Mouse (Mus musculus) forebrain, embryonic 11.5 days (tissue): ENCODE results near the gene Rrnad1. TPM values are rescaled to one million over a fixed set of nuclear protein-coding genes. Genes with fewer than 3 reads are reported as not detected.
A peak's percentile ranks its signal among the peaks of the same experiment; 100 is the strongest.

Source experiments
- ATAC-seq: fragments of 200-750 bp; cut with Nextera tagmentation; replicated peaks from 2 replicates; pipeline ENCODE4 v1.8.0; 2017; ENCODE audit warnings: moderate TSS enrichment; ENCODE audit not compliant: low FRiP score
- DNase-seq: peaks from one replicate; pipeline ENCODE4 v3.0.0-alpha.2; 2017; ENCODE audit warnings: low spot score
- H3K27ac ChIP-seq: fragments of 300-500 bp; sonication (generic); 2 replicates; pipeline ENCODE4 v1.5.1; 2014; ENCODE audit warnings: low read depth, low read length
- H3K27me3 ChIP-seq: fragments of 300-500 bp; sonication (generic); 2 replicates; pipeline ENCODE4 v1.6.1; 2014; ENCODE audit warnings: mild to moderate bottlenecking, low read length, mixed read lengths; ENCODE audit not compliant: control insufficient read depth, insufficient read depth
- H3K36me3 ChIP-seq: fragments of 300-500 bp; sonication (generic); 2 replicates; pipeline ENCODE4 v1.6.1; 2014; ENCODE audit warnings: mild to moderate bottlenecking, low read length, moderate library complexity, mixed read lengths; ENCODE audit not compliant: control insufficient read depth, insufficient read depth
- H3K4me1 ChIP-seq: fragments of 300-500 bp; sonication (generic); replicated peaks from 2 replicates; pipeline ENCODE4 v1.6.1; 2014; ENCODE audit warnings: low read length, mixed read lengths; ENCODE audit not compliant: control insufficient read depth, insufficient read depth
- H3K4me2 ChIP-seq: fragments of 300-500 bp; sonication (generic); 2 replicates; pipeline ENCODE4 v1.6.1; 2014; ENCODE audit warnings: low read depth, mild to moderate bottlenecking, low read length, moderate library complexity, mixed read lengths; ENCODE audit not compliant: severe bottlenecking
- H3K4me3 ChIP-seq: fragments of 300-500 bp; sonication (generic); 2 replicates; pipeline ENCODE4 v1.5.1; 2014; ENCODE audit warnings: low read depth, low read length
- H3K9ac ChIP-seq: fragments of 300-500 bp; sonication (generic); 2 replicates; pipeline ENCODE4 v1.6.1; 2014; ENCODE audit warnings: low read length
- H3K9me3 ChIP-seq: fragments of 300-500 bp; sonication (generic); 2 replicates; pipeline ENCODE4 v1.6.1; 2016; ENCODE audit warnings: low read length, mixed read lengths; ENCODE audit not compliant: control insufficient read depth
- WGBS: fragments of 180-500 bp; shearing (Covaris S2); extraction: QIAGEN DNeasy Blood & Tissue Kit; methylation state at CpG from one replicate; pipeline ENCODE4 v1.1.7; 2014; 5-methylcytosine and 5-hydroxymethylcytosine counted together
- polyA plus RNA-seq: library from polyadenylated mRNA; unstranded; fragments of >200 nt; fragmentation: Nextera tagmentation; extraction: Ambion mirVana; gene quantifications from 2 replicates; pipeline ENCODE4 v1.2.1, GENCODE M21; 2014

The Rrnad1 gene
- polyA plus RNA-seq, 1 experiment from 2014 or later, result 22.2 TPM

DNA sequence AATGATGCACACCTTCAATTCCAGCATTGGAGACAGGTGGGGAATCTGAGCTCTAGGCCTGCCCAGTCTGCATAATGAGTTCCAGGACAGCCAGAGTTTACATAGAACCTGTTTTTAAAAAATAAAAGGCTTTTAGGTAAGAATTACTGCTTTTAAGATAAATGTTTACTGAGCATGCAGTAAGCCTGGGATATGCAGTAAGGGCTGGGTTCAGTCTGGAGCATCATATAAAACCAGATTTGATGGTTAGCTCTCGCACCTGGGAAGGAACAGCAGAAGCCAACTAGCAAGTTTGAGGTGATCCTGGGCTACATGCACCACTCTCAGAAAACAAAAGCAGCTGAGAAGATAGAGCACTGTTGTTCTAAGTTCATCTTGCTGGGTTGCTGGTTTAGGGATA, 12.0 kb downstream of the Rrnad1 start:
- H3K27me3 ChIP-seq, result no peaks in the 10 kb centered on the region
- no peak overlapping the region for H3K4me2 ChIP-seq
- 93% methylated on average over 1 of the region's 1 CpGs for WGBS
- peaks cover 6% of the 10 kb centered on the region; the same call in 1 of the 2 replicates for H3K4me1 ChIP-seq
- no peak overlapping the region for H3K4me3 ChIP-seq
- H3K9me3 ChIP-seq, result no peaks in the 10 kb centered on the region
- DNase-seq (no peak), ATAC-seq (no peak)
- peaks cover 8% of the 10 kb centered on the region for H3K36me3 ChIP-seq
- no peak overlapping the region for H3K9ac ChIP-seq
- no peak overlapping the region for H3K27ac ChIP-seq

DNA sequence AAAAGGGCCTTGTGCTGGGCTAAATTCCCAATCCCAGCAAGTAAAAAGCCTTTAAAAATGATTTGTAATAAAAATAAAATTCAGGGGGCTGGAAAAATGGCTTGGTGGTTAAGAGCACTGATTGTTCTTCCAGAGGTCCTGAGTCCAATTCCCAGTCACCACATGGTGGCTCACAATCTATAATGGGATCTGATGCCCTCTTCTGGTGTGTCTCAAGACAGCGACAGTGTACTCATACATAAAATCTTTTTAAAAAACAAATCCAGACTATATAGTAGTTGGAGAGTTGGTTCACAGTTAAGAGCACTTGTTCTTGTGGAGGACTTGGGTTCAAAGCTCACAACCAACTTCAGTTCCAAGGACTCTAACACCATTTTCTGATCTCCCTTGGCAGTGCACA, 13.5 kb downstream of the Rrnad1 start:
- Histone ChIP-seq H3K4me2 (no peak overlapping the region), H3K36me3 (peaks cover 5% of the 10 kb centered on the region), H3K9ac (no peak overlapping the region), H3K27me3 (no peaks in the 10 kb centered on the region), H3K4me1 (peaks cover 6% of the 10 kb centered on the region; the same call in 1 of the 2 replicates), H3K9me3 (no peaks in the 10 kb centered on the region), H3K27ac (no peak overlapping the region), H3K4me3 (no peak overlapping the region)
- no peak for DNase-seq
- 90% methylated on average over 1 of the region's 1 CpGs for WGBS
- ATAC-seq, result no peak

DNA sequence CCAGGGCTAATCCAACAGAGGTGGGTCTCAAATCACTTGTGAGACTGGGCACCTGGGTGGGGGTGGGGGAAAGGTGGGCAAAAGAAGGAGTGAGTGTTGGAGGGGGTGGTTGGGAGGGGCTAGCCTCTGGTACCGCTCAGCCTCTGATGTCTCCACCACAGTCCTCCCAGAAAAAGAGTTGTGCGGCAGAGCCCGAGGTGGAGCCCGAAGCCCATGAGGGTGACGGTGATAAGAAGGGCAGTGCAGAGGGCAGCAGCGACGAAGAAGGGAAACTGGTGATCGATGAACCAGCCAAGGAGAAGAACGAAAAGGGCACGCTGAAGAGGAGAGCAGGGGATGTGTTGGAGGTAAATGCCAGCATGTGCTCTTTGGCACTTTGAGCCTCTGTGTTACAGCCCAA, 16.6 kb downstream of the Rrnad1 start:
- ATAC-seq, result no peak
- Histone ChIP-seq H3K36me3 (peaks cover 5% of the 10 kb centered on the region), H3K4me3 (no peak overlapping the region), H3K4me2 (no peak overlapping the region), H3K27me3 (no peaks in the 10 kb centered on the region), H3K27ac (no peak overlapping the region), H3K9me3 (no peaks in the 10 kb centered on the region), H3K4me1 (peaks cover 14% of the 10 kb centered on the region), H3K9ac (no peak overlapping the region)
- DNase-seq, result no peak
- 98% methylated on average over 10 of the region's 10 CpGs for WGBS

DNA sequence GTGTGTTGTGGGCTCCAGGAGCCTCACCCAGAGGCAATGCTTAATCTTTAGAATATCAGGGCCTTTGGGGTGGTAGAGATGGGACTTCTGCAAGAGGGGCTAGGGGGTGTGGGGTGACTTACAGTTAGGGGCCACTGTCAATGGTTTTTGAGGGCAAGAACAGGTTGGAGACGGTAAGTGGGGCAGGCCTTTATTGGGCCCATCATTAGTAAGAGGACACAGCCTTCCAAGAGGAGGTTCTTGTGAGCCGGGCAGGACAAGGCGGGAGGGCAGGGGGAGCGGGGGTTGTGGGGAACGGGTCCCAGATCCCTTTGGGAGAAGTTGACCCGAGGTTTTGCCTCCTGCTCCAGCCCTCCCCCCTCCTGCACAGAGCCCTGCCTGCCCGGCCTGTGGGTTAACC, 17.0 kb downstream of the Rrnad1 start:
- Histone ChIP-seq H3K4me3 (no peak overlapping the region), H3K27ac (no peak overlapping the region), H3K4me1 (peaks cover 14% of the 10 kb centered on the region), H3K9me3 (no peaks in the 10 kb centered on the region), H3K36me3 (peaks cover 5% of the 10 kb centered on the region), H3K9ac (no peak overlapping the region), H3K4me2 (no peak overlapping the region), H3K27me3 (no peaks in the 10 kb centered on the region)
- WGBS, result 84% methylated on average over 7 of the region's 7 CpGs
- no peak for DNase-seq
- no peak for ATAC-seq

DNA sequence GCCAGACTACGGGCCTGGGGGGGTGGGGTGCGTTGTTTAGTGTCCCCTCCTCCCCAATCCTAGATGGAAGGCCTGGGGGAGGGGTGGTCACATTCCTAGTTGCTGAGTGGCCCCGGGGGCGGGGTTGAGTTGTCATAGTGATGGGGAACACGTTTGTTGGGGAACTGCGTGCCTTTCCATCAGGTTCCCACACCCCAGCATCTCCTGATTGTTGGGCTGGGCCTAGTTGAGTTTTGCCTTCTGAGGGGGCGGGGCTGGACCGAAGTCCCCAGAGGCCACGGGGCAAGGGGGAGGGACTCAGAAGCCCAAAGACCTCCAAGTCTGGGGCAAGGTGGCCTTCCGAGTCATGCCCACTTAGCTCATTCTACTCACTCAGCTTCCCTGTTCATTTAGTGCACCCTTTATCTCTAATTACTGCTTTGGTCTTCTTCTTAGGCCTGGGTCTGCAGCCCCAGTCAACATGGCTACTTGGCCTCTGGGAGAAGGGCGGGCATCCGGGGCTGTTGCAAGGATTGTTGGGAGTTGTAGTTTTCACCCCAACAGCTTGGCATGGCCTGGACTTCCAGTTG, 19.9 kb downstream of the Rrnad1 start:
- WGBS, result 4% methylated on average over 12 of the region's 12 CpGs

DNA sequence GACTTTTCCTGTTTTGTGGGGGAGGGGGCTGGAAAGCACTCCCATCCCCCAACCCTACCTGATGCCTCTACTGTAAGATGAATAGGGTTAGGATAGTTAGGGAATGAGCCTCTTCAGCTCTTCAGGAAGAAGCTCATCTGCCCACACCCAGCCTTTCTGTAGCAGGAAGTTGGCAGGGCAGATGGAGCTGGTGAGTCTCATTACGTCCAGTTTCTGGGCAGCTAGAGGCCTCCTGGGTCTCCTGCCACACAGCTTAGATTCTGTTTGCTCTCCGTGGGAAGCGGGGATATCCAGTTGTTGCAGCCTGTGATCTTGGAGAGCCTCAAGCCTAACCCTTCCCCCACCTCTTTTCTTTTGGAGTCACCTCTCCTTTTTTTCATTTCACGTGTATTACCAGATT, 20.6 kb downstream of the Rrnad1 start:
- no peaks in the 10 kb centered on the region for H3K9me3 ChIP-seq
- H3K27me3 ChIP-seq, result no peaks in the 10 kb centered on the region
- H3K9ac ChIP-seq, result peak overlapping the region; percentile 51; the same call in 1 of the 2 replicates
- peak overlapping the region; percentile 86 for H3K27ac ChIP-seq
- H3K4me1 ChIP-seq, result peaks cover 22% of the 10 kb centered on the region
- no peak for DNase-seq
- H3K4me3 ChIP-seq, result peak overlapping the region; percentile 39; the same call in 1 of the 2 replicates
- 2% methylated on average over 4 of the region's 4 CpGs for WGBS
- H3K36me3 ChIP-seq, result peaks cover 5% of the 10 kb centered on the region
- H3K4me2 ChIP-seq, result peak overlapping the region; percentile 67
- ATAC-seq, result no peak

More for the DNA sequence above, 19.9 kb downstream of the Rrnad1 start:
- H3K27me3 ChIP-seq, result no peaks in the 10 kb centered on the region
- ATAC-seq (peak; percentile 37), DNase-seq (peak; percentile 93)
- peak overlapping the region; percentile 51 for H3K9ac ChIP-seq
- H3K9me3 ChIP-seq, result no peaks in the 10 kb centered on the region
- peak overlapping the region; percentile 39 for H3K4me3 ChIP-seq
- peaks cover 5% of the 10 kb centered on the region for H3K36me3 ChIP-seq
- peak overlapping the region; percentile 86 for H3K27ac ChIP-seq
- peaks cover 22% of the 10 kb centered on the region for H3K4me1 ChIP-seq
- peak overlapping the region; percentile 67 for H3K4me2 ChIP-seq

DNA sequence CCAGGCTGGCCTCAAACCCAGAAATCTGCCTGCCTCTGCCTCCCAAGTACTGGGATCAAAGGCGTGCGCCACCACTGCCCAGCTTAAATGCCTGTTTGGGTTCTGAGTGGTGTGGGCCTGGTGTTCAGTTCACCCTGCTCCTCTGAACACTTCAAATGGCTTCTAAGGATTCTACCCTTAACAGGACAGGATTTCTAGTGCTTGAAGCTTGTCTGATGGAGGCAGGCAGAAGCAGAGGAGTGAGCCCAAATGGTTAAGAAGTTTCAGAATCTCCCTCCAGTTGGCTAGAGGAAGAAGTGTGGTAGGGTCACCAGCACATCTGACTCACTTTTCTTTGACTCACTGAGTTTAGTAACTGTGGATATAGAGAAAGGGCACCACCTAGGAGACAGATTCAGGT, 21.1 kb downstream of the Rrnad1 start:
- Histone ChIP-seq H3K27me3 (no peaks in the 10 kb centered on the region), H3K4me1 (peaks cover 22% of the 10 kb centered on the region), H3K9me3 (no peaks in the 10 kb centered on the region), H3K9ac (no peak overlapping the region), H3K4me2 (no peak overlapping the region), H3K36me3 (peaks cover 3% of the 10 kb centered on the region), H3K27ac (peak overlapping the region; percentile 86; the same call in 1 of the 2 replicates), H3K4me3 (no peak overlapping the region)
- DNase-seq (no peak), ATAC-seq (no peak)
- WGBS, result 86% methylated on average over 2 of the region's 2 CpGs

DNA sequence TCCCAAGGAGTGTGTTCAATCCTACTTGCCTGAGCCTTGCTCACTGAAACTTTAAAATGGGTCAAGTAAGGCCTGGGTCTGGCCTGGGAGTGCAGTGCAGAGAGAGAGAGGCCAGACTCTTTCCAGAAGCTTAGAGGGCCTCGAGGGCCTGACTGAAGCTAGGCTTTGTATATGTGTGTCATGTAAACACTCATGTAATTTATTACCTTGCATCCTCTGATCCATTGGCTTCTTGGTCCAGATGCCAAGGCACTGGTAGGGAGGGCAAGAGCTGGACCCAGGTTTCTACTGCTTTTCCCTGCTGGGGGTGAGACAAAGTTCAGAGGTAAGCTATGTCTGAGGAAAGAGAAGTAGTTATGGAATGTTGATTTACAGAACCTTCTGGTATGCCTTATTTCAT, 22.6 kb downstream of the Rrnad1 start:
- Histone ChIP-seq H3K4me3 (peak overlapping the region; percentile 99), H3K36me3 (no peaks in the 10 kb centered on the region), H3K4me1 (peaks cover 22% of the 10 kb centered on the region), H3K27ac (no peak overlapping the region), H3K27me3 (no peaks in the 10 kb centered on the region), H3K4me2 (peak overlapping the region; percentile 78), H3K9me3 (no peaks in the 10 kb centered on the region), H3K9ac (peak overlapping the region; percentile 99)
- 6% methylated on average over 1 of the region's 1 CpGs for WGBS
- no peak for DNase-seq
- ATAC-seq, result no peak
